Mouse (Mus musculus) myocyte (in vitro differentiated cells): ENCODE measurements at regions not wholly inside any gene's neighbourhood (a gene's known extent, or its start where the extent isn't known, plus 50 kb on each side); places are given as distances from the start of the nearest gene placed in this dataset.

ENCODE experiments used
- CEBPB ChIP-seq: IDR thresholded peaks from 2 replicates; pipeline ENCODE4 v1.6.1; 2011; ENCODE audit warnings: mild to moderate bottlenecking, moderate library complexity; ENCODE audit not compliant: poor library complexity, insufficient read depth, severe bottlenecking
- E2F4 ChIP-seq: IDR thresholded peaks from one replicate; pipeline ENCODE4 v1.6.1; 2011; ENCODE audit warnings: mild to moderate bottlenecking, control low read depth, moderate library complexity; ENCODE audit not compliant: insufficient read depth
- MAX ChIP-seq: IDR thresholded peaks from one replicate; pipeline ENCODE4 v1.6.1; 2011; ENCODE audit warnings: low read depth, mild to moderate bottlenecking, control low read depth
- MYOG ChIP-seq, 3 experiments: IDR thresholded peaks; one replicate each; pipeline ENCODE4 v1.6.1; 2011; ENCODE audit warnings: control low read depth in 2 of 3, low read depth in 2 of 3, mild to moderate bottlenecking in 2 of 3; ENCODE audit not compliant: insufficient read length in 2 of 3, control insufficient read depth in 1 of 3, insufficient read depth in 1 of 3
- POLR2A ChIP-seq: IDR thresholded peaks from one replicate; pipeline ENCODE4 v1.6.1; 2011; ENCODE audit warnings: low read depth, mild to moderate bottlenecking, control low read depth, moderate library complexity; ENCODE audit not compliant: insufficient read length
- POLR2AphosphoS2 ChIP-seq: IDR thresholded peaks from one replicate; pipeline ENCODE4 v1.6.1; 2011; ENCODE audit warnings: low read depth, control low read depth; ENCODE audit not compliant: insufficient read length
- REST ChIP-seq: IDR thresholded peaks from one replicate; pipeline ENCODE4 v1.6.1; 2011; ENCODE audit warnings: mild to moderate bottlenecking, control low read depth, moderate library complexity; ENCODE audit not compliant: insufficient read depth, insufficient read length
- SRF ChIP-seq: IDR thresholded peaks from one replicate; pipeline ENCODE4 v1.6.1; 2011; ENCODE audit warnings: low read depth; ENCODE audit not compliant: control insufficient read depth, insufficient read length
- TCF12 ChIP-seq: IDR thresholded peaks from one replicate; pipeline ENCODE4 v1.6.1; 2011; ENCODE audit warnings: mild to moderate bottlenecking, control low read depth; ENCODE audit not compliant: poor library complexity, insufficient read depth, severe bottlenecking

GRCm38 (mm10) chr16:73449836-73450235, 961.8 kb downstream of the Robo2 start:
- TF ChIP-seq E2F4: no peak
- TF ChIP-seq MYOG (IDR thresholded peaks at IDR 0.05; ENCODE audit: control insufficient read depth in 1 of 3, insufficient read depth in 1 of 3, insufficient read length in 2 of 3, low read depth in 2 of 3): no peak
- no peak for TF ChIP-seq MAX
- TF ChIP-seq POLR2A: no peak
- no peak for TF ChIP-seq TCF12
- TF ChIP-seq CEBPB: no peak
- no peak for TF ChIP-seq SRF
- no peak for TF ChIP-seq POLR2AphosphoS2
- no peak for TF ChIP-seq REST
